ENCODE assay signal across 23 mouse cellular contexts in the genomic region with DNA sequence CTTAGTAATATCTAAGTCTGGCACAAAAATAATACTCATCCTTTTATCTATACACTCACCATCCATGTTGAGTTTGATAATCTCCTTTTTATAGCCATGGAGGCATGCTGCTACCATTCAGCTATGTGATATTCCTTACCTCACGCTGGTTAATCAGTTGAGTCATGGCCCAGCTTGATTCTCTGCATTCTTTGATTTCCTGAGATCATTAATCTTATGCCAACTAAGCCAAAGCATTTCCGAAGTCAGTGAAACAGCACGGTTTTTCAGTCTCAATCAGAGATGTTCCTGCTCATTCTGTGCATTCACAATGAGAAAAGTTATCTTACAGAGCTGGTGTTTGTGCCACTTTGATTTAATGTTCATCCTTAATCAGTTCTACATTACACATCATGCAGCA.
A peak's percentile ranks its signal among the peaks of the same experiment; 100 is the strongest.
DNase-seq lines count a peak whose midpoint lies in the region; ATAC-seq and TF ChIP-seq lines count a peak whose summit lies in the region.
"Had no signal": no experiment of that assay in that cellular context is flagged by ENCODE, and none has a peak within 500 bp of the region (broad histone marks: within the 10 kb centered on the region; RNA-seq: fewer than 3 reads in every experiment).

No protein-coding gene starts in this region.

- no peaks in the 10 kb centered on the region for H3K4me1 ChIP-seq in midbrain, embryonic 14.5 days (ENCODE audit: control insufficient read depth, insufficient read depth, low read length)
- no peaks in the 10 kb centered on the region for H3K4me1 ChIP-seq in midbrain, postnatal 0 days (ENCODE audit: insufficient read depth, low read length)
- H3K4me1 ChIP-seq: embryonic facial prominence, embryonic 10.5 days; embryonic facial prominence, embryonic 12.5 days; forebrain, embryonic 13.5 days had no signal

- H3K36me3 ChIP-seq in midbrain, embryonic 14.5 days (ENCODE audit: control insufficient read depth, insufficient read depth, low read length): no peaks in the 10 kb centered on the region
- H3K36me3 ChIP-seq in midbrain, postnatal 0 days (ENCODE audit: insufficient read depth, low read length): no peaks in the 10 kb centered on the region
- H3K36me3 ChIP-seq: embryonic facial prominence, embryonic 10.5 days; embryonic facial prominence, embryonic 12.5 days; G1E had no signal

- no peak overlapping the region for H3K9ac ChIP-seq in midbrain, embryonic 14.5 days (replicated peaks; ENCODE audit: low read length)
- H3K9ac ChIP-seq in midbrain, postnatal 0 days (replicated peaks; ENCODE audit: low read length, poor library complexity, severe bottlenecking): no peak overlapping the region
- H3K9ac ChIP-seq: embryonic facial prominence, embryonic 12.5 days; forebrain, embryonic 13.5 days had no signal

- H3K4me2 ChIP-seq in midbrain, embryonic 14.5 days (ENCODE audit: low read length): no peak overlapping the region
- H3K4me2 ChIP-seq in midbrain, postnatal 0 days (ENCODE audit: low read depth, low read length, poor library complexity, severe bottlenecking): no peak overlapping the region
- H3K4me2 ChIP-seq: embryonic facial prominence, embryonic 12.5 days; forebrain, embryonic 13.5 days had no signal

- DNase-seq in midbrain, embryonic 14.5 days: peak; percentile 9
- DNase-seq in midbrain, postnatal 0 days (ENCODE audit: low spot score): no peak
- peak; percentile 8 for DNase-seq in brain, adult 2 months (ENCODE audit: low read depth, low spot score)
- peak; percentile 2 for DNase-seq in mesoderm, embryonic 11.5 days (ENCODE audit: low read depth, low spot score)
- no peak for DNase-seq in layer of hippocampus, postnatal 14 days (ENCODE audit: low spot score in 2 of 2)
- DNase-seq: adrenal gland, adult 8-10 months; adrenal gland, postnatal 14 days; adrenal gland, postnatal 36 days; B cell, adult 2 months; cerebellum, adult 11-12 months; cerebellum, adult 2 months; cerebellum, adult 9-10 months; cerebellum, postnatal 10 days; cerebellum, postnatal 25 days had no signal

- no peak overlapping the region for H3K4me3 ChIP-seq in midbrain, embryonic 14.5 days (replicated peaks; ENCODE audit: low read depth, low read length)
- H3K4me3 ChIP-seq in midbrain, postnatal 0 days (ENCODE audit: low read depth, low read length): no peak overlapping the region
- H3K4me3 ChIP-seq: embryonic facial prominence, embryonic 10.5 days; embryonic facial prominence, embryonic 12.5 days; forebrain, embryonic 13.5 days had no signal

- no peaks in the 10 kb centered on the region for H3K27me3 ChIP-seq in midbrain, embryonic 14.5 days (ENCODE audit: control insufficient read depth, insufficient read depth, low read length)
- no peaks in the 10 kb centered on the region for H3K27me3 ChIP-seq in midbrain, postnatal 0 days (ENCODE audit: insufficient read depth, low read length)
- H3K27me3 ChIP-seq: CH12.LX; embryonic facial prominence, embryonic 12.5 days; forebrain, embryonic 13.5 days had no signal

- no peaks in the 10 kb centered on the region for H3K9me3 ChIP-seq in midbrain, embryonic 14.5 days (ENCODE audit: control insufficient read depth, low read length)
- no peaks in the 10 kb centered on the region for H3K9me3 ChIP-seq in midbrain, postnatal 0 days (ENCODE audit: low read length)
- H3K9me3 ChIP-seq: embryonic facial prominence, embryonic 10.5 days; embryonic facial prominence, embryonic 12.5 days; forebrain, embryonic 13.5 days; G1E had no signal

- no peak for TF ChIP-seq CTCF in midbrain, postnatal 0 days (IDR thresholded peaks at IDR 0.05)

- 57% methylated on average over 3 of the region's 3 CpGs for WGBS in midbrain, embryonic 14.5 days
- 39% methylated on average over 3 of the region's 3 CpGs for WGBS in midbrain, postnatal 0 days

- H3K27ac ChIP-seq in midbrain, embryonic 14.5 days (replicated peaks; ENCODE audit: low read depth, low read length): no peak overlapping the region
- H3K27ac ChIP-seq in midbrain, postnatal 0 days (ENCODE audit: low read depth, low read length): no peak overlapping the region
- H3K27ac ChIP-seq: embryonic facial prominence, embryonic 10.5 days; embryonic facial prominence, embryonic 12.5 days; forebrain, embryonic 13.5 days had no signal

- ATAC-seq in midbrain, embryonic 14.5 days (ENCODE audit: low FRiP score, low TSS enrichment): no peak
- ATAC-seq in midbrain, postnatal 0 days (ENCODE audit: low FRiP score): no peak
- ATAC-seq in megakaryocyte progenitor cell, adult 5-6 weeks (replicated peaks; ENCODE audit: poor library complexity): no peak
- ATAC-seq: activated CD4-positive, CD25-positive, alpha-beta regulatory T cell, adult 4 months; CD4-positive, CD25-positive, alpha-beta regulatory T cell, adult 4 months; forebrain, embryonic 13.5 days; forebrain, embryonic 16.5 days had no signal

Comparison
In these comparisons a context has a peak if more than half of its experiments do, and no peak if none do; other contexts are left out.
1. DNase-seq: peak in midbrain, embryonic 14.5 days (single experiment), brain, adult 2 months (single experiment) and mesoderm, embryonic 11.5 days (single experiment); none in midbrain, postnatal 0 days (single experiment) and layer of hippocampus, postnatal 14 days (0 of 2).